Mouse (Mus musculus): ENCODE measurements around the gene Mvk. TPM values are rescaled to one million over a fixed set of nuclear protein-coding genes. Genes with fewer than 3 reads are reported as not detected.

The Mvk gene
- total RNA-seq, 2 experiments from 2014 or later, result not detected

DNA sequence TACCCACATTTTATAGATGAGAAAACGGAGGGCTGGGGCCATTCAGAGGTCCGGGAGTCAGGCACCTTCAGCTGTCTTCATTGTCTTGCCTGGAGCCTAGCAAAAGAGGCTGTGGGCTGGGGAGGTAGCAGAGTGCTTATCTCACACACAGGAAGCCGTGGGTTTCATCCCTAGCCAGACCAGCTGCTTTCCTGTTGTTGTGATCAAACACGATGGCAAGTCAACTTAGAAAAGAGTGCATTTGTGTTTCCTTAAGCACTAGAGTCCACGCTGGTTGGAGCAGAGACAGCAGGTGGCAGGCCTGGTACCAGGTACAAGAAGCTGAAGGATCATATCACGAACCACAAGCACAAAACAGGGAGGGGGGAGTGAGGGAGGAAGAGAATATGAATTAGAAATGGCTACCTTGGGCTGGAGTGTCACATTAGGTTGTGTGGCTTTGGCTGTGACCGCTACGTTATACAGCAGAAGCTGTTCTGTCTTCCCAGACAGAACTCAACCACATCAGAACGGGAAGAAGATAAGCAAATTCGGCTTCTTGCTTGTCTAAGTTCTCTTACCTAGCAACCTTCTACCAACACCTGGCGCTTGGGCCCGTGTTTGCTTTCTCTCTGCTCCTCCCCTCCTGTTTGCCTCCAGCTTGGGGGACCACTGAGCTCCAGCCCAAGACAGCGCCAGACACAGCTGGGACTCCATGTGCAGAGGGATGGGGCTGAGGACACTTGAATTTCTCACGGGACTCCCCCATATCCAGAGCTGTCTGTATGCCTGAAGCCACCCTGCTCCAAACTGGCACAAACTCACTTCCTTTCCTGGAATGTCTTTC lies 61.4 kb downstream of the Mvk start:
- ATAC-seq (replicated peaks; ENCODE audit: low FRiP score, poor library complexity, severe bottlenecking), result no peak

DNA sequence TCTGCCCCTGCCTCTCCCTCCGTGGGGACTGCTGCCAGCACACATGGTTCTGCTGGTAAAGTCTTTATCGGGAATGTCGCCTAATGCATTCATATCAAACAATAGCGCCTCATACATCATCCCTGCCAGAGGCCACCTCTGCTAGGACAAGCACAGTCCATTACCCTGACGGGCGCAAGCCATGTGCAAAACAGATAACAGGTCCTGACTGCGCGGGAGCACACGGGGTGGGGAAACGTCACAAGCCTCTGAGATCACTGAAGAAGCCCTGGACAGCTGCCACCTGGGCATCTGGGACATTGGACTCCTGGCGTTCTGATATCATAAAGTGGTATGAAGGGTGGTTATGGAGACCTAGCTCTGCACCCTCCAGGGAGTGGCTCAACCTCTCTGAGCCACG lies 63.3 kb downstream of the Mvk start:
- ATAC-seq (replicated peaks; ENCODE audit: low FRiP score, poor library complexity, severe bottlenecking), result no peak

DNA sequence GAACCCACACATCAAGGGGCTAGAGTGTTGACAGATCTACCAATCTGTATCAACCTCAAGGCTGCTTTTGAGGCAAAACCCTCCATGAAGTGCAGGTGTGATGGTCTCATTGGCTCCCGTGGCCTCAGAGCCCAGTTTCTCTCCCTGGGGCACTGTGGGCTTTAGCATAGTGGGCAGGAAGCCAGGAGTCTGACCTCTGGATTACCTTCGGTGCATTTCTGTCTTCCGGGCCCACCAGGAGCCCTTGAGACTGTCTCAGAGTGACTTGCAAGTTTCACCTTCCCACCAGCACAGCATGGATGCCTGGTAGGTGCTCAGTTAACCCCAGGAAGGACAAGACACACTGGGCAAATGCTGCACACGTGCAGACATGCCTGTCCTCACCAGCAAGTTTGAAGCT lies 63.9 kb downstream of the Mvk start:
- ATAC-seq (replicated peaks; ENCODE audit: low FRiP score, poor library complexity, severe bottlenecking), result no peak

DNA sequence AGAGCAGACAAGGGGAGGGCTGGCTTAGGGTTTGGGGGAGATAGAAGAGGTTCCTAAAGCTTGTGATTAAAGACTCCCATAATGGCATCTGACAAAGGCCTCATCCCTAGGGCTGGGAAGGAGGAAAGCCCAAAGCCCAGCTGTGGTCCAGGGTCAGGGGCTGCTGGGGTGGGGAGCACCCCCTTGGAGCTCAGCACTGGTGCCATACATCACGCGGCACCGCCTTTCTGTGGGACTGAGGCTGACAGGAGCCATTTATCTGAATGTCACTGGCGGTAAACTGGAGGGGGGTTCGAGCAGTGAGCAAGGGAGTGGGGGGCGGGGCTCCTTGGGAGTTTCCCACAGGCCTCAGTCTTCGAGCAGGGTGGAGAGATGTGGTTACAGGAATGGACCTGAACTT lies 65.4 kb downstream of the Mvk start:
- ATAC-seq (replicated peaks; ENCODE audit: low FRiP score, poor library complexity, severe bottlenecking), result no peak

Other genes starting within 250 kb of the Mvk start
- not detected in 2 replicates for gene Foxn4, start 170.5 kb upstream of the Mvk start, total RNA-seq (2015; ENCODE audit: low replicate concordance)
- not detected in 2 replicates for gene Foxn4, start 170.5 kb upstream of the Mvk start, total RNA-seq (2017; ENCODE audit: low replicate concordance)
- not detected in 2 replicates for gene Myo1h, start 155.1 kb upstream of the Mvk start, total RNA-seq (2015; ENCODE audit: low replicate concordance)
- gene Myo1h, start 155.1 kb upstream of the Mvk start, total RNA-seq (2017; ENCODE audit: low replicate concordance), result 0.84 TPM in 1 of 2 replicates, not detected in the other
- gene Kctd10, start 63.8 kb upstream of the Mvk start, total RNA-seq (2015; ENCODE audit: low replicate concordance), result 5.2 and 7.3 TPM in 2 replicates
- gene Kctd10, start 63.8 kb upstream of the Mvk start, total RNA-seq (2017; ENCODE audit: low replicate concordance), result 10.6 and 15.4 TPM in 2 replicates
- 17.3 and 30.9 TPM in 2 replicates for gene Ube3b, start 63.7 kb upstream of the Mvk start, total RNA-seq (2015; ENCODE audit: low replicate concordance)
- 17.6 and 25.5 TPM in 2 replicates for gene Ube3b, start 63.7 kb upstream of the Mvk start, total RNA-seq (2017; ENCODE audit: low replicate concordance)
- 0.38 and 1.0 TPM in 2 replicates for gene Mmab, start 209 bp upstream of the Mvk start, total RNA-seq (2015; ENCODE audit: low replicate concordance)
- gene Mmab, start 209 bp upstream of the Mvk start, total RNA-seq (2017; ENCODE audit: low replicate concordance), result 0.26 and 1.4 TPM in 2 replicates
- gene Fam222a, start 123.7 kb downstream of the Mvk start, total RNA-seq (2015; ENCODE audit: low replicate concordance), result 1.2 TPM in 1 of 2 replicates, not detected in the other
- not detected in 2 replicates for gene Fam222a, start 123.7 kb downstream of the Mvk start, total RNA-seq (2017; ENCODE audit: low replicate concordance)
- gene Trpv4, start 214.2 kb downstream of the Mvk start, total RNA-seq (2015; ENCODE audit: low replicate concordance), result 0.42 TPM in 1 of 2 replicates, not detected in the other
- not detected in 2 replicates for gene Trpv4, start 214.2 kb downstream of the Mvk start, total RNA-seq (2017; ENCODE audit: low replicate concordance)
- gene Gltp, start 246.7 kb downstream of the Mvk start, total RNA-seq (2015; ENCODE audit: low replicate concordance), result 54.8 and 68.4 TPM in 2 replicates
- gene Gltp, start 246.7 kb downstream of the Mvk start, total RNA-seq (2017; ENCODE audit: low replicate concordance), result 13.0 and 31.2 TPM in 2 replicates